Mouse (Mus musculus): Measurements from ENCODE around the gene Slc16a9. TPM values are rescaled to one million over a fixed set of nuclear protein-coding genes. Genes with fewer than 3 reads are reported as not detected.

Slc16a9 gene
- 1 to 10 TPM in 1 of 2 experiments, under 1 TPM in 1; 0.04 to 1.1 TPM for polyA plus RNA-seq (2012; fragmentation: generic; extraction: Trizol)

GRCm38 (mm10) chr10:70244921-70245558 is at the start of gene Slc16a9:
Gene Slc16a9 (plus strand): TSS chr10:70245100.

GRCm38 (mm10) chr10:70204505-70205399 is 40.1 kb upstream of the Slc16a9 start, which contains the start of gene Mrln:
Gene Mrln (plus strand): TSS chr10:70204664.

Other genes with a start within 250 kb of the Slc16a9 start
- 10 to 100 TPM in 1 of 2 experiments, 1 to 10 TPM in 1; 4.2 to 16.8 TPM for gene Ccdc6, start 148.0 kb upstream of the Slc16a9 start, polyA plus RNA-seq (2012; fragmentation: generic; extraction: Trizol)
- gene Mrln, start 40.4 kb upstream of the Slc16a9 start, polyA plus RNA-seq (2012; fragmentation: generic; extraction: Trizol), result not detected
- 1 to 10 TPM in 1 of 2 experiments, under 1 TPM in 1; 0.08 to 4.4 TPM for gene Fam13c, start 195.4 kb downstream of the Slc16a9 start, polyA plus RNA-seq (2012; fragmentation: generic; extraction: Trizol)